ENCODE assay signal across 8 mouse cellular contexts in the genomic region with DNA sequence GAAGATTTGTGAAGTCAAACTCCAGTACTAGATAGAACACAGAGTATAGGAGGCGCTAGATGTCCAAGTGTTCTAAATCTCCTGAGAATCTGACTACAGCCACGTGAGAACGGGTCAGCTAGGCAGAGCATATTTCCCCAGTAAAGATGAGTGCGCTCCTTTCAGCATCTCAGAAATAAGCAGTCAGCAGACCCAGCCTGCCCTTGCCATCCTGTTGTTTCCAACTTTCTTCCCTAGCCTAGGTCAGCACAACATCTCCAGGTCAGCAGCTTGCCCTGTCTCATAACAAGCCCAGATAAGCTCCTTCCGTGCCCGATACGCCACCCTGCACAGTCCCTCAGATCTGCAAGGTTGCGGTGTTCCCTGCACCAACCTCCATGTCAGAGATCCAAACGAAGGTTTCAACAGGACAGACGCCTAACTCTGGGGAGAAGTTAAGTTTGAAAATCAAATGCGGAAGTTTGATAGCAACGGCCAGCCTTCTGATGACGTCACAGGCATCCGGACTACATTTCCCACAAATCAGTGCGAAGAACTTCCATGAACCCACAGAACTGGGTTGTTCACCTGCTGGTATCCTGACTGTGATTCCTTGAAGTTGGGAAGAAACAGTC. TPM values are rescaled to one million over a fixed set of nuclear protein-coding genes. Genes with fewer than 3 reads are reported as not detected.
A peak's percentile ranks its signal among the peaks of the same experiment; 100 is the strongest.
DNase-seq lines count a peak whose midpoint lies in the region; ATAC-seq and TF ChIP-seq lines count a peak whose summit lies in the region.

A gene (minus strand): TSS at position 406 of the 614 bp plus-strand sequence.
A gene (minus strand): TSS at position 475 of the 614 bp plus-strand sequence.

- peak; percentile 93 for DNase-seq in 3T3-L1 (ENCODE audit: low read depth, low spot score)
- DNase-seq in adrenal gland, postnatal 4 days (ENCODE audit: low spot score in 2 of 2): peak; percentile 54 to 74
- peak; percentile 93 for DNase-seq in embryonic facial prominence, embryonic 14.5 days (ENCODE audit: low spot score)
- DNase-seq in heart, adult 2 months: peak; percentile 90 to 94
- DNase-seq in kidney, adult 8-10 months: peak; percentile 87 to 94
- peak; percentile 80 to 89 for DNase-seq in spleen, postnatal 10 days (ENCODE audit: low spot score in 2 of 2)

- peak; percentile 93 for ATAC-seq in embryonic facial prominence, embryonic 14.5 days (ENCODE audit: low read depth)
- ATAC-seq in limb, embryonic 13.5 days (ENCODE audit: low FRiP score, low read depth): peak; percentile 94
- ATAC-seq in midbrain, embryonic 16.5 days: peak; percentile 97

- H3K36me3 ChIP-seq in embryonic facial prominence, embryonic 14.5 days (ENCODE audit: control insufficient read depth, insufficient read depth, low read length): no peaks in the 10 kb centered on the region
- no peaks in the 10 kb centered on the region for H3K36me3 ChIP-seq in heart, adult 2 months (ENCODE audit: control insufficient read depth, insufficient read depth, low read length)
- H3K36me3 ChIP-seq in limb, embryonic 13.5 days: no peaks in the 10 kb centered on the region
- no peaks in the 10 kb centered on the region for H3K36me3 ChIP-seq in midbrain, embryonic 16.5 days (ENCODE audit: control insufficient read depth, insufficient read depth, low read length)

- H3K27me3 ChIP-seq in embryonic facial prominence, embryonic 14.5 days (replicated peaks; ENCODE audit: control insufficient read depth, insufficient read depth, low read length): no peaks in the 10 kb centered on the region
- H3K27me3 ChIP-seq in heart, adult 2 months (ENCODE audit: control insufficient read depth, insufficient read depth, low read length): no peaks in the 10 kb centered on the region
- H3K27me3 ChIP-seq in limb, embryonic 13.5 days: no peaks in the 10 kb centered on the region
- no peaks in the 10 kb centered on the region for H3K27me3 ChIP-seq in midbrain, embryonic 16.5 days (ENCODE audit: control insufficient read depth, insufficient read depth, low read depth, low read length)

- under 1% methylated on average over 15 of the region's 15 CpGs for WGBS in embryonic facial prominence, embryonic 14.5 days
- under 1% methylated on average over 15 of the region's 15 CpGs for WGBS in heart, adult 2 months
- WGBS in limb, embryonic 13.5 days: 0% methylated on average over 15 of the region's 15 CpGs
- WGBS in midbrain, embryonic 16.5 days: 0% methylated on average over 15 of the region's 15 CpGs

- peak within 1 kb of the TSS; percentile 59; the same call in 1 of the 2 replicates for H3K27ac ChIP-seq in embryonic facial prominence, embryonic 14.5 days (replicated peaks; ENCODE audit: low read depth, low read length)
- peak within 1 kb of the TSS; percentile 86 for H3K27ac ChIP-seq in heart, adult 2 months
- peak within 1 kb of the TSS; percentile 39; the same call in 1 of the 2 replicates for H3K27ac ChIP-seq in limb, embryonic 13.5 days
- H3K27ac ChIP-seq in midbrain, embryonic 16.5 days (ENCODE audit: low read length): peak within 1 kb of the TSS; percentile 47; the same call in 1 of the 2 replicates

- TF ChIP-seq POLR2A in heart, adult 2 months (IDR thresholded peaks at IDR 0.05; ENCODE audit: insufficient read depth, low read depth, low read length): peak; percentile 69

- no peak for TF ChIP-seq EP300 in heart, adult 2 months (IDR thresholded peaks at IDR 0.05; ENCODE audit: insufficient read depth, low read depth, low read length)

- intact Hi-C loops in heart, adult 2 months (cut with DNase I): loop anchor here (2.0 to 10.0 kb wide), 5 partner anchors 17 to 255 kb away; a partner anchor contains a TSS

- H3K4me2 ChIP-seq in embryonic facial prominence, embryonic 14.5 days (ENCODE audit: low read depth, low read length): peak within 1 kb of the TSS; percentile 78
- H3K4me2 ChIP-seq in limb, embryonic 13.5 days (replicated peaks): peak within 1 kb of the TSS; percentile 79
- H3K4me2 ChIP-seq in midbrain, embryonic 16.5 days (ENCODE audit: low read length): peak within 1 kb of the TSS; percentile 84

- peaks cover 2% of the 10 kb centered on the region; the same call in 1 of the 2 replicates for H3K79me2 ChIP-seq in heart, adult 2 months (replicated peaks; ENCODE audit: control insufficient read depth, insufficient read depth, low read length)

- peak within 1 kb of the TSS; percentile 74 for H3K4me3 ChIP-seq in embryonic facial prominence, embryonic 14.5 days (ENCODE audit: low read depth, low read length)
- peak within 1 kb of the TSS; percentile 81 for H3K4me3 ChIP-seq in heart, adult 2 months
- peak within 1 kb of the TSS; percentile 82 for H3K4me3 ChIP-seq in limb, embryonic 13.5 days
- H3K4me3 ChIP-seq in midbrain, embryonic 16.5 days (ENCODE audit: low read depth, low read length): peak within 1 kb of the TSS; percentile 81

- H3K9me3 ChIP-seq in embryonic facial prominence, embryonic 14.5 days (ENCODE audit: control insufficient read depth, low read length): no peaks in the 10 kb centered on the region
- H3K9me3 ChIP-seq in limb, embryonic 13.5 days: no peaks in the 10 kb centered on the region
- H3K9me3 ChIP-seq in midbrain, embryonic 16.5 days (replicated peaks; ENCODE audit: control insufficient read depth, low read length, poor library complexity, severe bottlenecking): no peaks in the 10 kb centered on the region

- 0 out of 2 replicates have a peak, but pooled peaks cover 3% of the 10 kb centered on the region for H3K4me1 ChIP-seq in embryonic facial prominence, embryonic 14.5 days (ENCODE audit: control insufficient read depth, insufficient read depth, low read length)
- no peaks in the 10 kb centered on the region; the same call in 1 of the 2 replicates for H3K4me1 ChIP-seq in heart, adult 2 months (ENCODE audit: control insufficient read depth, insufficient read depth, low read length)
- H3K4me1 ChIP-seq in limb, embryonic 13.5 days: 0 out of 2 replicates have a peak, but pooled peaks cover 3% of the 10 kb centered on the region
- peaks cover 11% of the 10 kb centered on the region for H3K4me1 ChIP-seq in midbrain, embryonic 16.5 days (ENCODE audit: control insufficient read depth, insufficient read depth, low read length)

- peak; percentile 41 for TF ChIP-seq CTCF in heart, adult 2 months (IDR thresholded peaks at IDR 0.05)

- H3K9ac ChIP-seq in embryonic facial prominence, embryonic 14.5 days (ENCODE audit: low read depth, low read length): peak within 1 kb of the TSS; percentile 74
- H3K9ac ChIP-seq in heart, adult 2 months (ENCODE audit: low read depth, low read length): peak within 1 kb of the TSS; percentile 82
- H3K9ac ChIP-seq in limb, embryonic 13.5 days: peak within 1 kb of the TSS; percentile 84
- H3K9ac ChIP-seq in midbrain, embryonic 16.5 days (ENCODE audit: low read depth, low read length): peak within 1 kb of the TSS; percentile 67

RNA-seq across cellular contexts. Expression of the first gene that starts in this region (rescaled TPM):
- 1 to 10 TPM; 1.3 to 2.4 TPM for total RNA-seq in adrenal gland, postnatal 4 days (2021)
- not detected in 2 replicates for polyA plus RNA-seq in embryonic facial prominence, embryonic 14.5 days (2014; fragmentation: Nextera tagmentation; extraction: Ambion mirVana)
- 1 to 10 TPM in 1 of 2 experiments, under 1 TPM in 1; 0.89 to 1.6 TPM for total RNA-seq in heart, adult 2 months (2021)
- polyA plus RNA-seq in heart, adult 2 months (2012; rRNA removed): 1.1 TPM in 1 of 2 replicates, not detected in the other
- not detected in 2 replicates for polyA plus RNA-seq in limb, embryonic 13.5 days (2015; fragmentation: Nextera tagmentation; extraction: Ambion mirVana)
- not detected in 2 replicates for polyA plus RNA-seq in midbrain, embryonic 16.5 days (2015; fragmentation: Nextera tagmentation; extraction: Ambion mirVana)

RNA-seq across cellular contexts. Expression of the second gene that starts in this region (rescaled TPM):
- 1 to 10 TPM; 3.0 to 3.2 TPM for total RNA-seq in adrenal gland, postnatal 4 days (2021)
- polyA plus RNA-seq in embryonic facial prominence, embryonic 14.5 days (2014; fragmentation: Nextera tagmentation; extraction: Ambion mirVana): 0.94 and 1.4 TPM in 2 replicates
- total RNA-seq in heart, adult 2 months (2021): 1 to 10 TPM in 1 of 2 experiments, under 1 TPM in 1; 0.86 to 1.0 TPM
- 0.25 and 0.59 TPM in 2 replicates for polyA plus RNA-seq in heart, adult 2 months (2012; rRNA removed)
- 0.69 and 1.2 TPM in 2 replicates for polyA plus RNA-seq in limb, embryonic 13.5 days (2015; fragmentation: Nextera tagmentation; extraction: Ambion mirVana)
- polyA plus RNA-seq in midbrain, embryonic 16.5 days (2015; fragmentation: Nextera tagmentation; extraction: Ambion mirVana): 0.57 and 0.65 TPM in 2 replicates

Comparison
In these comparisons a context has a peak if more than half of its experiments do, and no peak if none do; other contexts are left out.
1. Peak in every context shown above with its lines: DNase-seq, ATAC-seq, H3K4me3 ChIP-seq and H3K27ac ChIP-seq.
2. Peak in ATAC-seq, H3K4me3 ChIP-seq, H3K27ac ChIP-seq, H3K9ac ChIP-seq and H3K4me2 ChIP-seq in midbrain, embryonic 16.5 days; RNA of the genes that start here not detected or under 1 TPM.